Mouse (Mus musculus): ENCODE data around the gene Pip5k1b.

Pip5k1b gene

DNA sequence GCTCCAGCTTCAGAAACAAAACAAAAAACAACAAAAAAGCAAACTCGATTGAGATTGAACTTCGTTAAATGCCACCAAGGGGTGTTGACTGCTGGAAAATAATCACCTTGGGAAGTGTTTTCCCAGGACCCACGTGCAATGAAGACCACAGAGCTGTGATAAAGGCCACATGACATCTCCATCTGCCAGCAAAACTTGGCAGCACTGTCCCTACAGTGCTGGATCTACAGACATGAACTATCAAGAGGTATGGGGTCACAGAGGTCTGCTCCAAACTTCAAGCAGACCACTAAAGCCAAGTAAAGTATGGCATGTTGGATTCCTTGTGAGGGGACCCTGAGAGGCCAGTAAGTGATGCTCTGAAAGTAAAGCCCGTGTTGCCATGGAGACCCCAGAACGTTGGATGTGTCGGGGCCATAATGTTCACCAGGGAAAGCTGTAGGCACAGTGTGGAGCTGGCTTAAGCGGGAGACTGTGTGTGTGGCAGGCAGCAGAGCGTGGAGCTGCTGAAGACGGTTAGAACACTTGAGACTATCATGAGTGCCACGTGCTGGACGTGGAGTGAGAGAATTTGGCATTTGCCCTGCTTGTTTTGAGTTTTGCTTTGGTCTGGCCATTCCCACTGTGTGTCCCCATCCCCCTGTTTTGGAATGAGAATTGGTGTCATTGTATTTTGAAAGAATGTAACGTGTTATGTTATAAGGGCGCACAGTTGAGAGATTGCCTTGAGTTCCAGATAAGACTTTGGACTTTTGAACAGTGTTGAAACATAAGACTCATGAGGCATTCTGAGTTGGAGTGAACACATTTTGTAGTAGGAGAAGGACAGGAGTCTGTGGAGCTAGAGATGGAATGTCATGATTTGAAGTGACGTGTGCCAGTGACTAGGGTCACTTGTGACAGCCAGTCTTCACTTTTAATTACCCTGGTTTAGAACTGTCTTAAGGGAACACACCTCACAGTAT, 12.0 kb downstream of the Pip5k1b start:
- no peak for DNase-seq (ENCODE audit: low read depth, low spot score)

DNA sequence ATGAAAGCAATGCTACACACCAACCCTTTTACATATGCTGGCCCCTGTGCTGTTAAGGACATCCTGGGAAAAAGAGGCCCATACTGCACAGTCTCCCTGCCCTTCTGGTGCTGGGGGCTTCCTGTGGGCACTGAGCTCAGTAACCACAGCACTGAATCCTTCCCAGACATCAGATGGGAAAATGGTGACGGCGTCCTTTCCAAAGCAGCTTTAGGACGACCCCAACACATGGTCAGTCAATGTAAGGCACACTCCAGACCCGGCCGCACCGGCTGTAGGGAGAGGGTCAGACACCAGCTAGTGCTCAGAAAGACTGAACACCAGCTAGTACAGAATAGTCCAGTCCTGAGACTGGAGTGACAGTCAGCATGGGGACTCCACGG, 13.4 kb downstream of the Pip5k1b start:
- no peak for DNase-seq (ENCODE audit: low read depth, low spot score)

DNA sequence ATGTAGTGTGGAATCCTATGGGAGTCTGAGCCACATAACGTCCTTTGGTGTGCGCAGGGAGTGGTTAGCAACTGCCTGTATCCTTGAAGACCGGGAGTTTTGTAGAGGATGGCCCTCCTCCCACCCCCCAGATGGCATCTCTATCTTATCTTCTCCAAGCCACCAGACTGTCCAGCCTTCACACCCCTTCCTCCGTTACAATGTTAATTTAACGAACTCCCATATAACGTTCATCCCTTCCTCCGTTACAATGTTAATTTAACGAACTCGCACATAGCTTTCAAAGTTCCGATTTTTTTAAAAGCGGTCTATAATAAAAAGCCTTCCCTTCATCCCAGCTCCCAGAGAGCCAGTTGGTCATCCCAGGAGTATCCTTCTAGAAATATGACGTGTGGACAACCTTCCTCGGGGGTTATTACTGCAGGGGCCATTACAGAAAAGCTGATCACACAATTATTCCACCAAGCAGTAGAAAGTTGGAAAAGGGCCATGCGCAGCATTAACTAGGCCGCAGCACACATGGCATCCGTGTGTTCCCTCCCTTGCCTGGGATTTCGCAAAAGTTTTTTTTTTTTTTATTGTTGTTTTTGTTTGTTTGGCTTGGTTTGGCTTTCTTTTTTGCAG, 13.9 kb downstream of the Pip5k1b start:
- no peak for DNase-seq (ENCODE audit: low read depth, low spot score)

DNA sequence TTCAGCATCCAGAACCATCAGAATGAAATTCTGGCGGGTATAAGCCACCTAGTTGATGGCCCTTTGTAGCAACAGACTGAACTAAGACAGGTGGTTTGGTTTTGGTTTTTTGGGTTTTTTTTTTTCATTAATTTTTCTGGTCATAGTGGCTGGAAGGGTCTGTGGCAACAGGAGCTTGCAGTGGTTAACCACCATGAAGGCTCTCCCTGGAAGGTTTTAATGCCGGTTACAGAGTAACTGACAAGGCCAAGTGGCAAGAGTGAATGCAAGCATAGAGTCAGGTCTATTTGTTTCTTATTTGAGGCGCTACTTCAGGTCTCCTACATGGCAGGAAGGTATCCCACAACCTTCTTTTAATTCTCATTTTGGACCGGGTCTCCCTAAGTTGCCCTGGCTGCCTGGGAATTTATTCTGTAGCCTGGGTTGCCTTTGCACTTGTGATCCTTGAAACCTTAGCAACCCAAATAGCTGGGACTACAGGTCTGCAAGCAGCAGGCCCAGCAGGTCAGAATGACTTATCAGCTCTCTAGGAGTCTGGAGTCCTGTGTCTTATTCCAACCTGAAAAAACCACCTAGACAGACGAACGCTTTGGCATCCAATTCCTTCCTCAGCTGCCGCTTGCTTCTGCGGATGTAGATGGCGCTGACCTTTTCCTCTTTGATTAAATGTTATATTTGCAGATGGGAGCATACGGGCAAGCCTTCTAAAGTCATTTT, 14.6 kb downstream of the Pip5k1b start:
- DNase-seq (ENCODE audit: low read depth, low spot score), result no peak

DNA sequence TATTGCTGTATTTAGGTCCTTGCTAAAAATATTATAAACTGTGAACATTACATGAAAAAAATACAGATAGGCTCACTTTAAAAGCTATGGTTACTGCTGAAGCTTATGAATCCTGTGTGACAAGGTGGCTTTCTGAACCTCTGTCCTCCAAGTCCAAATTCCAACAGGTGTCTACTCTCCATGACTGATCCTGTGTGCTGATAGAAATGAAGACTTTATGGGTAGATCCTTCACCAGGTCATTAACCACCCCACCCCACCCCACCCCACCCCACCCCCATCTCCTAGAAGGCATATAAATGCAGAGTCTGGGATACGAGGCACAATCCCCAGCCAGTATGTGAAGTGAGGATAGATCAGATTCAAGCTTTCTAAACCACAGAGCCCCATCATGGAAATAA, 16.6 kb downstream of the Pip5k1b start:
- no peak for DNase-seq (ENCODE audit: low read depth, low spot score)

DNA sequence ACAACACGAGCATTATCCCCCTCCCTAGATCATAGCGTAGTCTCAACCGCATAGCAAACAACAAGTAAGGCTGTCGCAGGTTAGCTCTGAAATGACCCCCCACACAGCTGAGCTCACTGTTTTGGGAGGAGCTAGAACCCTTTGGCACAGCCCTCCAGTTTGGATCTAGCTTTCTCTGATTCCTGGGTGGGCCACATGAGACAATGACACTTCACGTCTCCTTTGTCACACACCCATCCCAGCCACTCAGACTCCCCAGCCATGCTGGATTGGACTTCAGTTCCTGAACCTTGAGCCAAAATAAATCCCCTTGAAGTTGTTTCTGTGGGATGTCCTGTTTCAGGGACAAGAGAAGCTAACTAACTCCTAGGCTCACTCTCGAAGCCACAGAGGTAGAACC, 17.5 kb downstream of the Pip5k1b start:
- no peak for DNase-seq (ENCODE audit: low read depth, low spot score)

DNA sequence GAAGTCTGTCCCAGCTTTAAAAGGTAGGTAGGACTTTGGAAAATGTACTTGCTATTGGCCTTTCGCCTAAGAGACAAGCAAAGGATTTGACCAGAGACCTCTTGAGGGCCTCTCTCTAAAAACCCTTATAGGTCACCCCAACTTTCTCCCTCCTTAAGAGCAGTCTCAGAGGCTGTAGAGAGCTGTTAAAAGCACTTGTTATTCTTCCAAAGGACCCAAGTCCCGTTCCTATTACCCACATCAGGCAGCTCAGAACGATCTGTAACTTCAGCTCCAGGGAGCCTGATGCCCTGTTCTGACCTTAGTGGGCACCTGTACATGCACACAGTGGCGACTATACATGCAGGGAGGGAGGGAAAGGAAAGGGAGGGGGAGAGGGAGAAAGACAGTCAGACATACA, 18.0 kb downstream of the Pip5k1b start:
- no peak for DNase-seq (ENCODE audit: low read depth, low spot score)

DNA sequence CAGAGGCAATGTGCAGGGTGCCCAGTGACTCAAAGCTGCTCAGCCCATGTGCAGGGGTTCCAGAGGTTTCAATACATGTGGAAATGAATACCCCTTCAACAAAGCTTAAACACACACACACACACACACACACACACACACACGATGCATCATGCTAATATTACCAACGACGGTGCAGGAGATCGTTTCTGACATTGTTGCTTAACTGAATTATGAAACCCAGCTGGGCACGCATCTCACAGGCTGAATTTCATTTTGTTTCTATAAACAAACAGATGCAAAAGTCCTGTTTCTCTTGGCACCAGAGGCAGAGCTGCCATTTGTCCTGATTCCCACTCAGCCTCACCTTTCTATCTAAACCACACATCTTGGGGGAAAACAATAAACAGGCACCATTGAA, 18.8 kb downstream of the Pip5k1b start:
- DNase-seq (ENCODE audit: low read depth, low spot score), result no peak

DNA sequence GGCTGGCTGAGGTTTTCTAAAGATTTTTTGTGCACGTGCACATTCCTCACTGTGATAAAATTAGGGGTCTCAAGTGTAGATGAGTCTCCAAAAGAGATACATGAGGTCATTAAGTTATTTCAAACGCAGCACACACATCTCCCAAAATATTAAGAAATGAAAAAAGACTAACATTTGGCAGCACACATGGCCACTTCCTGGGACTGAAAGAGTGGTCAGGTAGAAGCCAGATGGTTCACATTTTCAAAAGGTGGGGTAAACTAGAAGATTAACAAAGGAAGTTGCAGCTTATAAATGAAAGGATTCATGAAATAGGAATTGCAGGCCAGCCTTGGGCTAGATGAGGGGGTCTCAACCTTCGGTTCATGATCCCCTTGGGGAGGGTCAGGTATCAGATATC, 19.4 kb downstream of the Pip5k1b start:
- no peak for DNase-seq (ENCODE audit: low read depth, low spot score)

DNA sequence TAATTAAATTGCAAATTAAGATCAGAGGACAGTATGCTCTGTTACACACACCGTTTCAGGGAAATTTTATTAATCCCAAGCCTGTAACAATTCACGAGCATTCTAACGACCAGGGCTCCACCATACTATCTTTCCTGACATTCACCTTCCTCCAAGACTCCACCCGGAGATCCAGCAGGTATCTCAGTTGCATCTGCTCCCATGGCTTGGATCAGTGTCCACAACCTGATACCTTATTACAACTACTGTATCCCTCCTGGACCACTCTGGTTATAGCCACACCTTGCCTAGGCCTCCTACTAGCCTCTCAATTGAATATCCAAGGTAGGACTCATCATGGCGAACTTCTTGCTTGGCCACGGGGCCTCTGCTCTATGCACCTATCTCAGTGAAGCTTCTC, 20.5 kb downstream of the Pip5k1b start:
- DNase-seq (ENCODE audit: low read depth, low spot score), result no peak

DNA sequence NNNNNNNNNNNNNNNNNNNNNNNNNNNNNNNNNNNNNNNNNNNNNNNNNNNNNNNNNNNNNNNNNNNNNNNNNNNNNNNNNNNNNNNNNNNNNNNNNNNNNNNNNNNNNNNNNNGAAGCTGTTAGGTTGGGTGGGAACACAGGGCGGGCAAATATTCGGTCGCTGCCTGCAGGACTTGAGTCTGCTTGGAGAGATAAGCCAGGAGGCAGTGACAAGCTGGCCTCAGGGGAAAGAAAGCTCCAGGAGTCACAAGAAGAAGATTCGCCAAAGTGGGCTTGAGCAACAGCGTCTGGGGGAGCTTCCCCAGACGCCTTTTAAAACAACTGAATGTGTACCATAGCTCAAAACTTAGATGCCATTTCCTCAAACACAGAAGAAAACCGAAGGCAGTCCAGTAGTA, 20.9 kb downstream of the Pip5k1b start:
- no peak for DNase-seq (ENCODE audit: low read depth, low spot score)

DNA sequence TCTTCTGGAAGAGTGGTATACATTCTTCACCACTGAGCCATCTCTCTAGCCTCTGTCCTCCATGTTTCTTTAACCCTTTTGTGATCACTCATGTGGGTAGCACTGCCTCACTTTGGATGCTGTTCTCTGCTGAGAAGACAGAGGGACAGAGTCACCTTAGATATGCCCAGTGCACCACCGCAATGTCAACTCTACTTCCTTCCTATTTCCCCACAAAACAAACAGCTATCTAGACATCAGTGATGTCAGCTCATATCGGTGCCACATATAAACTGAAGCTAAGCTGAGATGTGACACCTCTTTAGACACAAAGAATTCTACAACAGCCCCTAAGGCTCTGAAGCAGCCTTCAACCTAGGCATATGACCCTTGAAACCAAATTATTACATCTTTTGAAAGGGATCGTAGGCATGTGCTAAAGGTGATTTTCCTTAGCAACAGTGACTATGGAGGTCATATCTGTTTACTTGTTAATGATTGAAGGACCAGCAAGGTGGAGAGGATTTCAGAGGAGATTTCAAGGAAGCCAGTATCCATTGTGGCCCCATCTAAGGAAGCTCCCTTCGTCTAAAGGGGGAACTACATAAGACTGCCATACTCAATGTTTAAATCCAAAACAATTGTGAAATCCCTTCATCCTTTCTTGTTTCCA, 26.6 kb downstream of the Pip5k1b start:
- no peak for DNase-seq (ENCODE audit: low read depth, low spot score)

DNA sequence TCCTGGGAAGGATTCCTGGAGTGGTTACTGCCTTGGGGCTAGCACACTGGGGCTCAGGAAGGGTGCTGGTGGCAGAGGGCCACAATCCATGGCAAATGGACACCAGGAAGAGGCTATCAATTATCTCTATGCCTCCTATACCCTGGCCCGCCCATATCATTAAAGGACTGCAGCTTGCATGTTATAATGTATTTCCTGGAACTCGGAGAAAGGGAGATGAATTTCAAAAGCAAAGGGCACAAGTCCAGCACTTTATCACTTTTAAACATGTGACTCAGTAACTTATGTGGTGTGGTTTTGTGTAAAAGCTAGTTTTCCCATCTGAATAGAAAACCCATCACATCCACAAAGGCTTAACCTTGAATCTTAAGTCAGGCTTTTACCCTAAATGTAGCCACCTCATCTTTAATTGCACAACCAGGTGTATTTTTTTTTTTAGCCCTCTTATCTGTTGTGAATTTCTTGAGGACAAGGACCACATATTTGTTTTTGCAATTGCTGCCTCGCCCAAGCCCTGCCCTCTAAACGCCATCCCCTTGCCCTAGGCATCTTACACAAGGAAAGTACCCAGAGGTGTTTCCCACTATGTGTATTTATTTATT, 27.4 kb downstream of the Pip5k1b start:
- DNase-seq (ENCODE audit: low read depth, low spot score), result no peak

DNA sequence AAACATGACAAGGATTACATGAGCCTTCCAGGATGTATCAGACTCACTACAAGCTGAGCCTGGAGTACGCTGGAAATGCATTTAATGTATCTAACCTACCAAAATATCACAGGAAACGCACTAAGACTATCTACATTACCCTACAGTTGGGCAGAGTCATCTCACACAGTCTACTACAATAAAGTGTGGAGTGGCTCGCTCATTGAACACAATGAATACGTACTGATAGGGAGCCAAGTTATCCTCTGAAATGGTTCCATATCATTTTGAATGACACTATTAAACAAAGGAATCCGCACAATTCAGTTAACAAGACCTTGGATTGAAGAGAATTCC, 28.1 kb downstream of the Pip5k1b start:
- DNase-seq (ENCODE audit: low read depth, low spot score), result no peak

DNA sequence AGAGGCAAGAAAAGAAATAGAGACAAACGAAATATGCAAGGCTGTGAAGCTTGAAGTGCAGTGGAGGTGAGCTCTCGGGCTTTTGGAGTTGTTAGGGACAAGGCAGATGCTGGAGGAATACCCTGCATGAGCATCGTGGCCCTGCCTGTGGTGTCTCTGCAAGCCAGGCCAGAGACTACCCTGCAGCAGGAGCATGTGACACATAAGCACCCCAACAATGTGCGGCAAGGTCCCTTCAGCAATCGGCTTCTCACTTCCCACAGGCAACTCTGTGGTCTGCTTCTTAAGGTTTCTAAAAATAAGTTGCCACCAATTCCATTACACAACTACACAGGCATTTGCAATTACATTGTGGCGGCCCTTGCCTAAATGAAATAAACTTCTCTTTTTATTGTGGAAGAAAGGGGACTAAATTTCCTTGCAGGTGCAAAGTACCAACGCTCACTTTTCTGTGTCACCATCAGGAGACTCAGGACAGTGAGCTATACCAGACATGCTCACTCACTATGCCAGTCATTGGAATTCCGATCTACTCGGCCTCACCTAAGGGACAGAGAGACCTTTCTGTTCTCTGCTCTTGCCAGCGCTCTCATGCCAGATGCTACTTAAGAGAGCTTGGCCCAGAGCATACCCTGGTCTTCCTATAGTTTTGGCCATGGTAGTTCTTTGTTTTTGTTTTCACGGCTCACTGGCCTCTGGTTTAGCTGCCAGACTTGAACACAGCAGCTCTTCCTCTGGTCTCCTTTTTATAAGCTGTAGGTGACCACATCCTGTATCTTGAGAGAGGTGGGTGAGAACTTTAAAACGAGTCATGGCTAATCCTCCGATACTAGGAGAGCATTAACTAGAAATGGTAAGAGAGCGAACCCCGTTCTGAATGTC, 28.7 kb downstream of the Pip5k1b start:
- no peak for DNase-seq (ENCODE audit: low read depth, low spot score)

DNA sequence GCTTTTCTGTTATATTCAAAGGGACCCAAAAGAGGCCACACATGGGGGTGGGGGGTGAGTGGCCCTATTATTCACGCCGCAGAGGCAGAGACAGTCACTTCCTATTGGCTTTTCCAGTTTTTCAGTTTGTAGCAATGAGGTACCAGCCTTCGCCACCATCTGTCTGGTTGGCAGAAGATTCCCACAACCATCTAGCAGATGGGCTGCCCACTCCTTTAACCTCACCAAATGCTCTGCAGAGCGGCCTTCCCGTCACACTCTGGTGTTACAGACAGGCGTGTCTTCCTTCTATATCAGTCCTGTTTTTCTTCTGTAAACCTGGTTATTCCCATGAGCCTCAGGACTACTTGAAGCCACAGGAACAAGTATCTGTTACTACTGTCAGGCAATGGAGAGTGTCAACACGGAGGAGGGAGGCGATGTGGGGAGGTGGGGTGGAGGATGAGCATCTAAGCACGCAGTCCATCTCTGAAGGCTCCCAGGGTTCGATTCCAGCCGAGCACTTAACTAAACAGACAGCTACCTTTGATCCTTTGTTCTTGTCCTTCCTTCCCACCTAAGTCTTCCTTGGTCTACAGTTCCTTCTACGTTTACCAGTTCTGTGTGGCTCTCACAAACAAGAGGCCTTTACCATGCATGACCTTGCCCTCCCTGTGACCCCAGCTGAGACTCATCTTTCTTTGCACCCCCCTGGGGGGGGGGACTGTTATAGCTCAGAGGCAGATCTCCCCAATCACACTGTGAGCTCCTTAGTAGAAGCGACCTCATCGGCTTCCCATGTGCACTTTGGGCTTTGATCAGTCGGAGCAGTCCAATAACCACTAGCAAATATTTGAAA, 32.0 kb downstream of the Pip5k1b start:
- DNase-seq (ENCODE audit: low read depth, low spot score), result no peak

DNA sequence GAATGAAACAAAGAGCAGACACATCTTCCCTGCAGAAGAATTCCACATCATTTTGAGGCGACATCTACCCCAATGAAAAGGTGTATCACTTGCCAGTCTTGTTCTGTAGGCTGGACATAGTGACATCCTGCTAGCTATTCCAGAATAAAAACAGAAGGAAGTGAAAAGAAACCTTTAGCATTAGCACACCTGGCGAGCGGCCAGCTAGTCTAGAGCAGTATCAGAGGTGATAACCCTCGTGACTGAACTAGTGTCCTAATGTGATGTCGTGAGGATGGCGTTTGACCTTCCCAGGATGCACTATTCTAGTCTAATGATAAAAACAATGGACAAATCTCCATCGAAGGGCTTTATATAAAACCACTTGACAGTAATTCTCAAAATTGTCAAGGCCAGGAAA, 33.7 kb downstream of the Pip5k1b start:
- DNase-seq (ENCODE audit: low read depth, low spot score), result no peak

DNA sequence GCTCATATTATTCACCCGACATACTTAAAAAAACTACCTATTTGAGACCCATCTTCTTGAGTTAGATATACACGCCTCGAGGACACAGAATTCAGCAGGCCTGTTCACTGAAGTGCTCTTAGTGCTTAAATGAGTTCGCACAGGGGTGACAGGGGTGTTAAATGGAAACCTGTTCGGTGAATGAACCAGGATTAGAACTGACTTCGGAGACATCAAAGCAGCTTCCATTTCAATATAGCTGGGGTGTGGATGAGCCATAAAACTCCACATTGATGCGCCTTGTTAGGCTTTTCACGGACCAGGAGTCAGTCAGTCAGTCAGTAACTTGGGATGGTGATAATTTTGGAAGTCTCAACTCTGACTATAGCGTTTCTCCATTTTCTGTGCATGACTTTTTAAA, 34.5 kb downstream of the Pip5k1b start:
- no peak for DNase-seq (ENCODE audit: low read depth, low spot score)

DNA sequence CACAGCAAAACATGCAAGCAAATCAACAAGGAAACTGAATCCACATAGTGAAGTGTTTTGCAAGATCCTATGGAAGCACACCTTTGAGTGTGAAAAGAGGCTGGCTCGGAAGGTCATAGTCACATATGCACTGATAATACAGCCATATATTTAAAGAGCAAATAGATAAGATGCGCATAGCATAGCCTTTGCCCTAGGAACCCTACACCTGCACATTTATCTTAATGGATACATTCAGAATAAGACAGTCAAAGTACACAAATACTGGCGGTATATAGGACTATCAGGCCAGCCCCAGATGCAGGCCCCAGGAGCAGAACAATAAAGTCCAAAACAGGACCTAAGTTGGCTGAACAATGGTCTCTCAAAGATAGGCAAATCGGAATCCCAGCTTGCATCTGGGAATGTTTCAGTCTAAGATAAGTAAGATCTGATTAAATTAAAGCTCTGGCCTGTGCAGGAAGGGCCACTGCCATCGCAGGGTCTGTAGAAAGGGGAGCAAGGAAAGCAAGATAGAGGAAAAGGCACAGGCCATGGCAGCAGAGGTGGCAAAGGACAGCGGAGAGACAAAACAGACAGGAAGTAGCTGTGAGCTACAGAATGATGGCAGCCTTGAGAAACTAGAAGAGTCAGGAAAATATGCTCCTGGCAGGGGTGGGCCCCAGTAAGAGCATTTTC, 35.8 kb downstream of the Pip5k1b start:
- no peak for DNase-seq (ENCODE audit: low read depth, low spot score)

All from retina, adult 2 months (tissue).